ENCODE assay signal across 22 mouse cellular contexts in the genomic region with DNA sequence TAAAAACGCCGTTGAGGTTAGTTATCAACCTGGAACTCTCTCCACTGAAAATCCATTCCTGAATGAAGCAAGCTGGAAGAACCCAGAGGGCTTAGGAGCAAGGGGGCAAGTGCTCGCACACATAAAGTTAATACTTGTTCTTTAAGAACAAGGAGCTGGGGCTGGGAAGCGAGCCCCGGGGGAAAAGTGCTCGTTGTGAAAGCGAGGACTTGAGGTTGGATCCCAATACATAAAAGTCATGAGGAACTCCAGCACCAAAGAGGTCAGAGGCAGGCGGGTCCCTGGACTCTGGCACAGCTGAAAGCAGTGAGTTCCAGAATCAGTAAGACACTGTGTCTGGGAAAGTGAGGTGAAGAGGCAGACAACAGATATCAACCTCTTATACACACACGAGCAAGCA. TPM values are rescaled to one million over a fixed set of nuclear protein-coding genes. Genes with fewer than 3 reads are reported as not detected.
A peak's percentile ranks its signal among the peaks of the same experiment; 100 is the strongest.
DNase-seq lines count a peak whose midpoint lies in the region; ATAC-seq lines count a peak whose summit lies in the region.
"Had no signal": no experiment of that assay in that cellular context is flagged by ENCODE, and none has a peak within 500 bp of the region (broad histone marks: within the 10 kb centered on the region; RNA-seq: fewer than 3 reads in every experiment).

No protein-coding gene starts in this region.

- ATAC-seq in midbrain, embryonic 11.5 days (ENCODE audit: low FRiP score): no peak
- ATAC-seq in midbrain, embryonic 15.5 days (replicated peaks): no peak
- ATAC-seq: activated CD4-positive, CD25-positive, alpha-beta regulatory T cell, adult 4 months; forebrain, embryonic 13.5 days; forebrain, postnatal 0 days; hindbrain, embryonic 16.5 days; inflammation-experienced regulatory T-cells, adult 6 months; Patski had no signal

- H3K4me3 ChIP-seq in midbrain, embryonic 11.5 days (ENCODE audit: low read depth, low read length): no peak overlapping the region
- no peak overlapping the region for H3K4me3 ChIP-seq in midbrain, embryonic 15.5 days
- H3K4me3 ChIP-seq in brown adipose tissue, adult 24 weeks (ENCODE audit: insufficient read depth, low read depth, low read length): no peak overlapping the region
- H3K4me3 ChIP-seq: embryonic facial prominence, embryonic 13.5 days; forebrain, embryonic 13.5 days; heart, embryonic 13.5 days; hindbrain, embryonic 12.5 days had no signal

- intact Hi-C loops in gastrocnemius, postnatal 36 days (cut with DNase I): loop anchor here (10.0 kb wide), 1 partner anchor 51 kb away; a partner anchor contains a TSS

- H3K4me1 ChIP-seq in midbrain, embryonic 11.5 days (ENCODE audit: control insufficient read depth, insufficient read depth, low read length): peaks cover 3% of the 10 kb centered on the region; the same call in 1 of the 2 replicates
- peaks cover 5% of the 10 kb centered on the region for H3K4me1 ChIP-seq in midbrain, embryonic 15.5 days
- peaks cover 13% of the 10 kb centered on the region for H3K4me1 ChIP-seq in brown adipose tissue, adult 24 weeks (ENCODE audit: control insufficient read depth, insufficient read depth, insufficient read length, low read length)

- peak; percentile 37 for DNase-seq in gastrocnemius, adult 18-20 months (ENCODE audit: low spot score)
- no peak for DNase-seq in gastrocnemius, postnatal 36 days
- DNase-seq in midbrain, embryonic 11.5 days (ENCODE audit: low spot score, missing footprints): peak; percentile 69
- DNase-seq in right cerebral cortex, postnatal 14 days: no peak
- no peak for DNase-seq in urinary bladder, postnatal 10 days (ENCODE audit: low spot score)
- DNase-seq: cerebellum, adult 18-20 months; cerebellum, adult 9-11 months; cerebellum, postnatal 36 days; forebrain, postnatal 0 days; heart, adult 11 months; heart, postnatal 36 days; kidney, adult 11 months had no signal

- no peaks in the 10 kb centered on the region for H3K9me3 ChIP-seq in midbrain, embryonic 11.5 days (ENCODE audit: control insufficient read depth, low read length)
- no peaks in the 10 kb centered on the region for H3K9me3 ChIP-seq in midbrain, embryonic 15.5 days
- H3K9me3 ChIP-seq: embryonic facial prominence, embryonic 13.5 days; forebrain, embryonic 13.5 days; heart, embryonic 13.5 days; hindbrain, embryonic 12.5 days had no signal

- H3K27ac ChIP-seq in midbrain, embryonic 11.5 days (ENCODE audit: low read depth, low read length): no peak overlapping the region
- H3K27ac ChIP-seq in midbrain, embryonic 15.5 days: no peak overlapping the region
- H3K27ac ChIP-seq in brown adipose tissue, adult 24 weeks (replicated peaks; ENCODE audit: low read depth, low read length): peak overlapping the region; percentile 71
- H3K27ac ChIP-seq: embryonic facial prominence, embryonic 13.5 days; forebrain, embryonic 13.5 days; heart, embryonic 13.5 days; hindbrain, embryonic 12.5 days had no signal

- no peak overlapping the region for H3K9ac ChIP-seq in midbrain, embryonic 11.5 days (ENCODE audit: low read length)
- H3K9ac ChIP-seq in midbrain, embryonic 15.5 days: no peak overlapping the region
- H3K9ac ChIP-seq: forebrain, embryonic 13.5 days; forebrain, postnatal 0 days; heart, embryonic 13.5 days; hindbrain, embryonic 12.5 days had no signal

- 83% methylated on average over 9 of the region's 9 CpGs for WGBS in midbrain, embryonic 11.5 days
- WGBS in midbrain, embryonic 15.5 days: 81% methylated on average over 9 of the region's 9 CpGs

- H3K36me3 ChIP-seq in midbrain, embryonic 11.5 days (ENCODE audit: control insufficient read depth, insufficient read depth, low read length): no peaks in the 10 kb centered on the region
- peaks cover 6% of the 10 kb centered on the region for H3K36me3 ChIP-seq in midbrain, embryonic 15.5 days (replicated peaks)

- H3K4me2 ChIP-seq in midbrain, embryonic 11.5 days: no peak overlapping the region
- no peak overlapping the region for H3K4me2 ChIP-seq in midbrain, embryonic 15.5 days
- H3K4me2 ChIP-seq: embryonic facial prominence, embryonic 13.5 days; forebrain, embryonic 13.5 days; heart, embryonic 13.5 days; hindbrain, embryonic 12.5 days had no signal

- no peaks in the 10 kb centered on the region for H3K27me3 ChIP-seq in midbrain, embryonic 11.5 days (ENCODE audit: control insufficient read depth, insufficient read depth, low read length)
- H3K27me3 ChIP-seq in midbrain, embryonic 15.5 days (replicated peaks): no peaks in the 10 kb centered on the region
- H3K27me3 ChIP-seq: embryonic facial prominence, embryonic 13.5 days; forebrain, embryonic 13.5 days; heart, embryonic 13.5 days; hindbrain, embryonic 12.5 days; Patski had no signal

RNA-seq across cellular contexts. Expression of a gene that starts 4.9 kb away (rescaled TPM):
- 100 to 1,000 TPM; 401 to 443 TPM for total RNA-seq in gastrocnemius, adult 18-20 months (2021)
- 100 to 1,000 TPM; 299 to 317 TPM for total RNA-seq in gastrocnemius, postnatal 36 days (2021)
- polyA plus RNA-seq in midbrain, embryonic 11.5 days (2014; fragmentation: Nextera tagmentation; extraction: Ambion mirVana): 274 and 282 TPM in 2 replicates
- polyA plus RNA-seq in midbrain, embryonic 15.5 days (2015; fragmentation: Nextera tagmentation; extraction: Ambion mirVana): 259 and 285 TPM in 2 replicates
- 398 and 413 TPM in 2 replicates for polyA plus RNA-seq in brown adipose tissue, adult 24 weeks (2012; ENCODE audit: insufficient read depth, insufficient read length, missing spikeins)

RNA-seq across cellular contexts. Expression of a gene that starts 46.3 kb away (rescaled TPM):
- total RNA-seq in gastrocnemius, adult 18-20 months (2021): 10 to 100 TPM; 11.5 to 15.0 TPM
- total RNA-seq in gastrocnemius, postnatal 36 days (2021): 10 to 100 TPM; 10.8 to 13.1 TPM
- 20.9 and 22.0 TPM in 2 replicates for polyA plus RNA-seq in midbrain, embryonic 11.5 days (2014; fragmentation: Nextera tagmentation; extraction: Ambion mirVana)
- polyA plus RNA-seq in midbrain, embryonic 15.5 days (2015; fragmentation: Nextera tagmentation; extraction: Ambion mirVana): 15.9 and 16.3 TPM in 2 replicates
- polyA plus RNA-seq in brown adipose tissue, adult 24 weeks (2012; ENCODE audit: insufficient read depth, insufficient read length, missing spikeins): 33.7 and 45.2 TPM in 2 replicates

RNA-seq across cellular contexts. Expression of a gene that starts 48.7 kb away (rescaled TPM):
- total RNA-seq in gastrocnemius, adult 18-20 months (2021): 10 to 100 TPM; 67.0 to 69.3 TPM
- total RNA-seq in gastrocnemius, postnatal 36 days (2021): 10 to 100 TPM; 65.9 to 66.7 TPM
- 89.7 and 90.1 TPM in 2 replicates for polyA plus RNA-seq in midbrain, embryonic 11.5 days (2014; fragmentation: Nextera tagmentation; extraction: Ambion mirVana)
- 70.4 and 74.9 TPM in 2 replicates for polyA plus RNA-seq in midbrain, embryonic 15.5 days (2015; fragmentation: Nextera tagmentation; extraction: Ambion mirVana)
- 48.5 and 48.8 TPM in 2 replicates for polyA plus RNA-seq in brown adipose tissue, adult 24 weeks (2012; ENCODE audit: insufficient read depth, insufficient read length, missing spikeins)

RNA-seq across cellular contexts. Expression of a gene that starts 48.8 kb away (rescaled TPM):
- 1 to 10 TPM; 6.9 to 7.3 TPM for total RNA-seq in gastrocnemius, adult 18-20 months (2021)
- total RNA-seq in gastrocnemius, postnatal 36 days (2021): 1 to 10 TPM; 7.5 to 8.1 TPM
- 51.5 and 58.3 TPM in 2 replicates for polyA plus RNA-seq in midbrain, embryonic 11.5 days (2014; fragmentation: Nextera tagmentation; extraction: Ambion mirVana)
- polyA plus RNA-seq in midbrain, embryonic 15.5 days (2015; fragmentation: Nextera tagmentation; extraction: Ambion mirVana): 42.1 and 42.6 TPM in 2 replicates
- 10.8 and 12.3 TPM in 2 replicates for polyA plus RNA-seq in brown adipose tissue, adult 24 weeks (2012; ENCODE audit: insufficient read depth, insufficient read length, missing spikeins)

Comparison
In these comparisons a context has a peak if more than half of its experiments do, and no peak if none do; other contexts are left out.
1. DNase-seq: peak in gastrocnemius, adult 18-20 months (single experiment) and midbrain, embryonic 11.5 days (single experiment); none in gastrocnemius, postnatal 36 days (0 of 2), right cerebral cortex, postnatal 14 days (single experiment) and urinary bladder, postnatal 10 days (single experiment).